Mouse (Mus musculus): Measurements from ENCODE around the gene Spem2. TPM values are rescaled to one million over a fixed set of nuclear protein-coding genes. Genes with fewer than 3 reads are reported as not detected.
A peak's percentile ranks its signal among the peaks of the same experiment; 100 is the strongest.

Gene Spem2
- polyA plus RNA-seq, 1 experiment from 2014 or later: not detected

- H3K27ac ChIP-seq (replicated peaks): no peak overlapping the region
- H3K9ac ChIP-seq: no peak overlapping the region
- WGBS: 60% methylated on average over 26 of the region's 26 CpGs
- H3K4me1 ChIP-seq: peaks cover 31% of the 10 kb centered on the region
- no peak for ATAC-seq (ENCODE audit: insufficient number of reproducible peaks, low FRiP score, low TSS enrichment, low read depth)
- no peak overlapping the region for H3K4me2 ChIP-seq (replicated peaks)
- H3K36me3 ChIP-seq: peaks cover 25% of the 10 kb centered on the region
- no peak overlapping the region for H3K4me3 ChIP-seq (replicated peaks)
- H3K27me3 ChIP-seq: no peaks in the 10 kb centered on the region
- H3K9me3 ChIP-seq (replicated peaks): no peaks in the 10 kb centered on the region
These were observed 40.6 kb downstream of the Spem2 start for GRCm38 (mm10) chr11:69777504-69778257.

DNA sequence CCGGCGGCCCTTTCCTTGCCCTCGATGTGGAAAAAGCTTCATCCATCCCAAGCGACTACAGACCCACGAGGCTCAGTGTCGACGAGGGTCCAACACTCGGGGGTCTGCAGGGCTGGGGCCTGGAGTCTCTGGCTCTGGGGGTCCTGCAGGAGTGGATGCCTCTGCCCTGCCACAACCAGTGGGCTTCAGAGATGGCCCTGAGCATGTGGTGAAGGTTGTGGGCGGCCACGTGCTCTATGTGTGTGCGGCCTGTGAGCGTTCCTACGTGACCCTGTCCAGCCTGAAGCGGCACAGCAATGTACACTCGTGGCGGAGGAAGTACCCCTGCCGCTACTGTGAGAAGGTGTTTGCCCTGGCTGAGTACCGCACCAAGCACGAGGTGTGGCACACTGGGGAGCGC, 41.8 kb downstream of the Spem2 start:
- no peak for ATAC-seq (ENCODE audit: insufficient number of reproducible peaks, low FRiP score, low TSS enrichment, low read depth)
- H3K4me3 ChIP-seq (replicated peaks): no peak overlapping the region
- WGBS: 87% methylated on average over 20 of the region's 20 CpGs

GRCm38 (mm10) chr11:69775716-69776115, 42.5 kb downstream of the Spem2 start:
- 80% methylated on average over 10 of the region's 10 CpGs for WGBS
- H3K9ac ChIP-seq: no peak overlapping the region
- H3K4me3 ChIP-seq (replicated peaks): no peak overlapping the region
- H3K27me3 ChIP-seq: no peaks in the 10 kb centered on the region
- ATAC-seq (ENCODE audit: insufficient number of reproducible peaks, low FRiP score, low TSS enrichment, low read depth): no peak
- H3K4me1 ChIP-seq: peaks cover 31% of the 10 kb centered on the region
- no peak overlapping the region for H3K27ac ChIP-seq (replicated peaks)
- peaks cover 25% of the 10 kb centered on the region for H3K36me3 ChIP-seq
- H3K9me3 ChIP-seq (replicated peaks): no peaks in the 10 kb centered on the region
- H3K4me2 ChIP-seq (replicated peaks): no peak overlapping the region

More for the DNA sequence above, 41.8 kb downstream of the Spem2 start:
- no peak overlapping the region for H3K4me2 ChIP-seq (replicated peaks)
- H3K4me1 ChIP-seq: peaks cover 31% of the 10 kb centered on the region
- no peak overlapping the region for H3K27ac ChIP-seq (replicated peaks)
- no peaks in the 10 kb centered on the region for H3K9me3 ChIP-seq (replicated peaks)
- H3K9ac ChIP-seq: no peak overlapping the region
- H3K36me3 ChIP-seq: peaks cover 25% of the 10 kb centered on the region
- no peaks in the 10 kb centered on the region for H3K27me3 ChIP-seq

- no peaks in the 10 kb centered on the region for H3K9me3 ChIP-seq (replicated peaks)
- H3K9ac ChIP-seq: no peak overlapping the region
- ATAC-seq (ENCODE audit: insufficient number of reproducible peaks, low FRiP score, low TSS enrichment, low read depth): no peak
- H3K27me3 ChIP-seq: no peaks in the 10 kb centered on the region
- no peak overlapping the region for H3K4me2 ChIP-seq (replicated peaks)
- H3K36me3 ChIP-seq: peaks cover 25% of the 10 kb centered on the region
- no peak overlapping the region for H3K4me3 ChIP-seq (replicated peaks)
- H3K4me1 ChIP-seq: peaks cover 31% of the 10 kb centered on the region
- 62% methylated on average over 5 of the region's 5 CpGs for WGBS
- H3K27ac ChIP-seq (replicated peaks): no peak overlapping the region
These were observed 43.3 kb downstream of the Spem2 start for GRCm38 (mm10) chr11:69774961-69775360.

DNA sequence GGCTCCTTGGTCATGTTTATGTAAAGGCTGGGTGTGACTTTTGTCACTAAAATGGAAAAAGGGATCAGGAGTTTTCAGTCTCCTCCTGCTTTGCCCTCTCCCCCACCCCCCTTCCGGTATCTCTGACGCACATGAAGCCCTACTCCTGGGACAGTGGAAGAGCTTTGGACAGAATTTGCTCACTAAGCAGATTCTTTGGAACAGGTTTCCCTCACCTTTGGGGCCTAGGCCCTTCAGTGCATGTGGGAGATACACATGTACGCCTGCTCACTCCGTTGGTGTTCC, 50.7 kb downstream of the Spem2 start:
- H3K9me3 ChIP-seq (replicated peaks): no peaks in the 10 kb centered on the region
- peaks cover 30% of the 10 kb centered on the region for H3K4me1 ChIP-seq
- peak overlapping the region; percentile 93 for H3K4me3 ChIP-seq (replicated peaks)
- H3K36me3 ChIP-seq: 0 out of 2 replicates have a peak, but pooled peaks cover 6% of the 10 kb centered on the region
- H3K9ac ChIP-seq: no peak overlapping the region
- H3K4me2 ChIP-seq (replicated peaks): peak overlapping the region; percentile 72
- peak overlapping the region; percentile 96 for H3K27ac ChIP-seq (replicated peaks)
- 48% methylated on average over 4 of the region's 4 CpGs for WGBS
- H3K27me3 ChIP-seq: no peaks in the 10 kb centered on the region
- ATAC-seq (ENCODE audit: insufficient number of reproducible peaks, low FRiP score, low TSS enrichment, low read depth): no peak

DNA sequence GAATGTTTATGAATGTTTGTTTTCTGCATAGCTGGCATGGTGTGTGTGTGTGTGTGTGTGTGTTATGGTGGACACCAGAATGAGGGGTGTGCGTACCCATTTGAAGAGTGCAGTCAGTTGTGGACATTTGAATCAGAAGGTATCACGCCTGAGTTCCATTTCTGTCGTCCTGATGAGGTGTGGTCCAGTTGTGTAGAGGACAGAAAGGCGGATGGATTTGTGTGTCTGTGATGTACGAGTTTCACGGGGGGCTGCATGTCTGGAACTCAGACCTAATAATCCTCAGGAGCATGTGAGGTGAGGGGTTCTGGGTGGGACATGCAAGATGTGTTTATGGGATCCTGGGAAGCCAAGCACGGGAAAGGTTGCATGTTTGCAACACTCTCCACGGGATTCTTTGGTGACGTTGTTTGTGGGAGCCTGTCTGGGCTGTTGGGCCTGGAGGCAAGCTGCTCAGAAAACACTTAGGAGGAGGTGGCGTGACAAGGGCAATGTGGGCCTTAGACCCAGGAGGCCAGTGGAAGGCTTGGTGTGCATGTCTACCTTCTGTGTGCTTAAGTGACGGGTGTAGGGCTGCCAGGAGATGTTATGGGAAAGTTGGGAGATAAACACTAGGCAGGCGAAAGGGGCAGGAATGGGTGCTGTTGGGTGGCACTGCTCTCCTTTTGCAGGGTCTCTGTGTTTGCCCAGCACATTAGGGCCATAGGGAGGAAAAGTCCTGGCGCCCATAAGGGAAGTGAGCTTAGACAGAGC, 51.2 kb downstream of the Spem2 start:
- Histone ChIP-seq H3K4me3 (replicated peaks) (peak overlapping the region; percentile 93), H3K4me1 (peaks cover 30% of the 10 kb centered on the region), H3K36me3 (0 out of 2 replicates have a peak, but pooled peaks cover 6% of the 10 kb centered on the region), H3K27me3 (no peaks in the 10 kb centered on the region), H3K9ac (peak overlapping the region; percentile 90; the same call in 1 of the 2 replicates), H3K27ac (replicated peaks) (peak overlapping the region; percentile 96), H3K4me2 (replicated peaks) (peak overlapping the region; percentile 72), H3K9me3 (replicated peaks) (no peaks in the 10 kb centered on the region)
- no peak for ATAC-seq (ENCODE audit: insufficient number of reproducible peaks, low FRiP score, low TSS enrichment, low read depth)
- 47% methylated on average over 13 of the region's 13 CpGs for WGBS

Other genes with a start within 250 kb of the Spem2 start
- gene Wrap53, start 238.2 kb downstream of the Spem2 start, polyA plus RNA-seq (2015; fragmentation: Nextera tagmentation; extraction: Ambion mirVana): 25.0 and 26.5 TPM in 2 replicates
- 134 and 141 TPM in 2 replicates for gene Trp53, start 238.1 kb downstream of the Spem2 start, polyA plus RNA-seq (2015; fragmentation: Nextera tagmentation; extraction: Ambion mirVana)
- gene Atp1b2, start 212.5 kb downstream of the Spem2 start, polyA plus RNA-seq (2015; fragmentation: Nextera tagmentation; extraction: Ambion mirVana): 12.4 and 13.4 TPM in 2 replicates
- not detected in 2 replicates for gene Shbg, start 200.6 kb downstream of the Spem2 start, polyA plus RNA-seq (2015; fragmentation: Nextera tagmentation; extraction: Ambion mirVana)
- gene Sat2, start 196.4 kb downstream of the Spem2 start, polyA plus RNA-seq (2015; fragmentation: Nextera tagmentation; extraction: Ambion mirVana): 19.8 and 22.5 TPM in 2 replicates
- 33.4 and 34.2 TPM in 2 replicates for gene Fxr2, start 185.5 kb downstream of the Spem2 start, polyA plus RNA-seq (2015; fragmentation: Nextera tagmentation; extraction: Ambion mirVana)
- gene Sox15, start 163.2 kb downstream of the Spem2 start, polyA plus RNA-seq (2015; fragmentation: Nextera tagmentation; extraction: Ambion mirVana): 5.2 TPM in 2 replicates
- gene Mpdu1, start 155.8 kb downstream of the Spem2 start, polyA plus RNA-seq (2015; fragmentation: Nextera tagmentation; extraction: Ambion mirVana): 66.5 and 67.3 TPM in 2 replicates
- 26.3 and 28.3 TPM in 2 replicates for gene Cd68, start 152.3 kb downstream of the Spem2 start, polyA plus RNA-seq (2015; fragmentation: Nextera tagmentation; extraction: Ambion mirVana)
- gene Eif4a1, start 146.0 kb downstream of the Spem2 start, polyA plus RNA-seq (2015; fragmentation: Nextera tagmentation; extraction: Ambion mirVana): 447 and 512 TPM in 2 replicates
- gene Senp3, start 136.4 kb downstream of the Spem2 start, polyA plus RNA-seq (2015; fragmentation: Nextera tagmentation; extraction: Ambion mirVana): 83.7 and 90.5 TPM in 2 replicates
- gene Tnfsf13, start 132.7 kb downstream of the Spem2 start, polyA plus RNA-seq (2015; fragmentation: Nextera tagmentation; extraction: Ambion mirVana): 1.0 and 1.1 TPM in 2 replicates
- 11.9 and 13.3 TPM in 2 replicates for gene Tnfsf12, start 122.6 kb downstream of the Spem2 start, polyA plus RNA-seq (2015; fragmentation: Nextera tagmentation; extraction: Ambion mirVana)
- gene Tnfsfm13, start 122.4 kb downstream of the Spem2 start, polyA plus RNA-seq (2015; fragmentation: Nextera tagmentation; extraction: Ambion mirVana): 4.0 and 6.0 TPM in 2 replicates
- 24.3 and 28.2 TPM in 2 replicates for gene Polr2a, start 59.8 kb downstream of the Spem2 start, polyA plus RNA-seq (2015; fragmentation: Nextera tagmentation; extraction: Ambion mirVana)
- 0.15 and 0.18 TPM in 2 replicates for gene Slc35g3, start 56.5 kb downstream of the Spem2 start, polyA plus RNA-seq (2015; fragmentation: Nextera tagmentation; extraction: Ambion mirVana)
- gene Zbtb4, start 52.6 kb downstream of the Spem2 start, polyA plus RNA-seq (2015; fragmentation: Nextera tagmentation; extraction: Ambion mirVana): 5.7 and 6.1 TPM in 2 replicates
- gene Chrnb1, start 22.5 kb downstream of the Spem2 start, polyA plus RNA-seq (2015; fragmentation: Nextera tagmentation; extraction: Ambion mirVana): 29.3 and 38.6 TPM in 2 replicates
- gene Fgf11, start 16.6 kb downstream of the Spem2 start, polyA plus RNA-seq (2015; fragmentation: Nextera tagmentation; extraction: Ambion mirVana): 4.1 and 4.4 TPM in 2 replicates
- gene Tmem102, start 12.8 kb downstream of the Spem2 start, polyA plus RNA-seq (2015; fragmentation: Nextera tagmentation; extraction: Ambion mirVana): 7.5 and 10.0 TPM in 2 replicates
- gene Gm39566, start 3.2 kb downstream of the Spem2 start, polyA plus RNA-seq (2015; fragmentation: Nextera tagmentation; extraction: Ambion mirVana): not detected in 2 replicates
- gene Spem1, start 3.7 kb upstream of the Spem2 start, polyA plus RNA-seq (2015; fragmentation: Nextera tagmentation; extraction: Ambion mirVana): 0.16 and 0.38 TPM in 2 replicates
- 10.6 and 11.6 TPM in 2 replicates for gene Nlgn2, start 19.3 kb upstream of the Spem2 start, polyA plus RNA-seq (2015; fragmentation: Nextera tagmentation; extraction: Ambion mirVana)
- gene Tmem256, start 20.0 kb upstream of the Spem2 start, polyA plus RNA-seq (2015; fragmentation: Nextera tagmentation; extraction: Ambion mirVana): 388 and 399 TPM in 2 replicates
- 126 and 148 TPM in 2 replicates for gene Plscr3, start 27.9 kb upstream of the Spem2 start, polyA plus RNA-seq (2015; fragmentation: Nextera tagmentation; extraction: Ambion mirVana)
- 6.9 TPM in 2 replicates for gene Tnk1, start 40.3 kb upstream of the Spem2 start, polyA plus RNA-seq (2015; fragmentation: Nextera tagmentation; extraction: Ambion mirVana)
- 0.35 and 0.47 TPM in 2 replicates for gene Tmem95, start 59.6 kb upstream of the Spem2 start, polyA plus RNA-seq (2015; fragmentation: Nextera tagmentation; extraction: Ambion mirVana)
- 13.8 and 18.1 TPM in 2 replicates for gene Kctd11, start 62.9 kb upstream of the Spem2 start, polyA plus RNA-seq (2015; fragmentation: Nextera tagmentation; extraction: Ambion mirVana)
- gene Acap1, start 77.1 kb upstream of the Spem2 start, polyA plus RNA-seq (2015; fragmentation: Nextera tagmentation; extraction: Ambion mirVana): 1.8 and 2.3 TPM in 2 replicates
- 8.7 and 9.4 TPM in 2 replicates for gene 2810408A11Rik, start 82.5 kb upstream of the Spem2 start, polyA plus RNA-seq (2015; fragmentation: Nextera tagmentation; extraction: Ambion mirVana)
- gene Neurl4, start 82.6 kb upstream of the Spem2 start, polyA plus RNA-seq (2015; fragmentation: Nextera tagmentation; extraction: Ambion mirVana): 7.8 and 8.5 TPM in 2 replicates
- 84.5 and 85.1 TPM in 2 replicates for gene Gps2, start 95.4 kb upstream of the Spem2 start, polyA plus RNA-seq (2015; fragmentation: Nextera tagmentation; extraction: Ambion mirVana)
- 1,531 and 1,570 TPM in 2 replicates for gene Eif5a, start 103.5 kb upstream of the Spem2 start, polyA plus RNA-seq (2015; fragmentation: Nextera tagmentation; extraction: Ambion mirVana)
- 2.7 and 6.2 TPM in 2 replicates for gene Ybx2, start 117.3 kb upstream of the Spem2 start, polyA plus RNA-seq (2015; fragmentation: Nextera tagmentation; extraction: Ambion mirVana)
- gene Slc2a4, start 129.7 kb upstream of the Spem2 start, polyA plus RNA-seq (2015; fragmentation: Nextera tagmentation; extraction: Ambion mirVana): 21.1 and 21.7 TPM in 2 replicates
- gene Cldn7, start 146.3 kb upstream of the Spem2 start, polyA plus RNA-seq (2015; fragmentation: Nextera tagmentation; extraction: Ambion mirVana): 37.5 and 57.4 TPM in 2 replicates
- 31.6 and 34.9 TPM in 2 replicates for gene Ctdnep1, start 162.7 kb upstream of the Spem2 start, polyA plus RNA-seq (2015; fragmentation: Nextera tagmentation; extraction: Ambion mirVana)
- 112 and 113 TPM in 2 replicates for gene Elp5, start 164.1 kb upstream of the Spem2 start, polyA plus RNA-seq (2015; fragmentation: Nextera tagmentation; extraction: Ambion mirVana)
- 543 and 559 TPM in 2 replicates for gene Gabarap, start 172.7 kb upstream of the Spem2 start, polyA plus RNA-seq (2015; fragmentation: Nextera tagmentation; extraction: Ambion mirVana)
- 77.8 and 83.0 TPM in 2 replicates for gene Phf23, start 177.3 kb upstream of the Spem2 start, polyA plus RNA-seq (2015; fragmentation: Nextera tagmentation; extraction: Ambion mirVana)
- gene Dvl2, start 182.1 kb upstream of the Spem2 start, polyA plus RNA-seq (2015; fragmentation: Nextera tagmentation; extraction: Ambion mirVana): 47.3 and 52.3 TPM in 2 replicates
- 95.6 and 97.7 TPM in 2 replicates for gene Acadvl, start 196.9 kb upstream of the Spem2 start, polyA plus RNA-seq (2015; fragmentation: Nextera tagmentation; extraction: Ambion mirVana)
- gene Dlg4, start 198.5 kb upstream of the Spem2 start, polyA plus RNA-seq (2015; fragmentation: Nextera tagmentation; extraction: Ambion mirVana): 11.4 and 14.4 TPM in 2 replicates
- 0.24 and 0.27 TPM in 2 replicates for gene Asgr1, start 235.6 kb upstream of the Spem2 start, polyA plus RNA-seq (2015; fragmentation: Nextera tagmentation; extraction: Ambion mirVana)